Mouse (Mus musculus): ENCODE results near the gene Slc35e3.

GRCm38 (mm10) chr10:117777103-117777470 lies 30.9 kb upstream of the Slc35e3 start:
- TF ChIP-seq CTCF (IDR thresholded peaks at IDR 0.05; ENCODE audit: low read depth, low read length) (no peak), EP300 (IDR thresholded peaks at IDR 0.05; ENCODE audit: insufficient read depth, low read depth, low read length) (no peak)
